Comparison of ENCODE assay signal across 8 mouse cellular contexts in genomic region chr19:5963883-5964562, GRCm38 (mm10). TPM values are rescaled to one million over a fixed set of nuclear protein-coding genes. Genes with fewer than 3 reads are reported as not detected.
DNase-seq lines count a peak whose midpoint lies in the region; ATAC-seq and TF ChIP-seq lines count a peak whose summit lies in the region.

Pola2 (minus strand) TSS chr19:5964202.

- H3K4me1 ChIP-seq in hindbrain, embryonic 15.5 days (replicated peaks): peaks cover 20% of the 10 kb centered on the region

- TF ChIP-seq CTCF in Patski (IDR thresholded peaks at IDR 0.05): no peak

- in situ Hi-C loops in Patski (cut with MboI; ENCODE audit: low pct_unique_long_range_greater_than_20kb): loop anchor here (5.0 to 10.0 kb wide), 4 partner anchors 42 to 371 kb away; partner anchors contain the start of genes Capn1, Cdc42ep2, Men1 and Snx15

- POLR2A ChIA-PET in Patski (lab: Charles Lee): interaction anchor here (0.6 to 2.5 kb wide), 8 partner anchors 8 to 167 kb away, joined by 3 to 12 read pairs (median 4); partner anchors contain the start of genes Capn1 and Syvn1

- DNase-seq in Patski (ENCODE audit: low read depth, low spot score): no peak
- peak; percentile 91 to 92 for DNase-seq in cerebellum, postnatal 14 days
- DNase-seq in frontal cortex, postnatal 36 days (ENCODE audit: low spot score in 2 of 2): peak; percentile 85 to 91
- peak; percentile 66 for DNase-seq in left cerebral cortex, adult 11 months (ENCODE audit: low spot score)
- DNase-seq in lung, postnatal 4 days: peak; percentile 92
- peak; percentile 75 for DNase-seq in retina, postnatal 7 days (ENCODE audit: low read depth, low spot score)
- peak; percentile 81 for DNase-seq in urinary bladder, adult 2 months (ENCODE audit: low spot score)

- peak within 1 kb of the TSS; percentile 52 for H3K9ac ChIP-seq in hindbrain, embryonic 15.5 days

- H3K27ac ChIP-seq in hindbrain, embryonic 15.5 days (replicated peaks): peak within 1 kb of the TSS; percentile 68

- no peaks in the 10 kb centered on the region for H3K9me3 ChIP-seq in hindbrain, embryonic 15.5 days

- CTCF ChIA-PET in Patski (lab: Charles Lee): interaction anchor here (1.1 to 6.0 kb wide), 8 partner anchors 31 to 163 kb away, joined by 3 to 46 read pairs (median 8); partner anchors contain the start of genes Capn1, Cdc42ep2 and Syvn1

- under 1% methylated on average over 50 of the region's 50 CpGs for WGBS in hindbrain, embryonic 15.5 days

- no peaks in the 10 kb centered on the region for H3K27me3 ChIP-seq in Patski
- no peaks in the 10 kb centered on the region for H3K27me3 ChIP-seq in hindbrain, embryonic 15.5 days

- no peaks in the 10 kb centered on the region for H3K36me3 ChIP-seq in hindbrain, embryonic 15.5 days

- H3K4me2 ChIP-seq in hindbrain, embryonic 15.5 days: peak within 1 kb of the TSS; percentile 81

- peak within 1 kb of the TSS; percentile 53 for H3K4me3 ChIP-seq in hindbrain, embryonic 15.5 days

- no peak for ATAC-seq in Patski
- ATAC-seq in hindbrain, embryonic 15.5 days (ENCODE audit: low FRiP score, low read depth): peak; percentile 94

RNA-seq across cellular contexts. Expression of gene Pola2, which starts in this region (rescaled TPM):
- polyA plus RNA-seq in Patski (2021): 24.0 TPM
- 26.7 and 28.1 TPM in 2 replicates for polyA plus RNA-seq in hindbrain, embryonic 15.5 days (2015; fragmentation: Nextera tagmentation; extraction: Ambion mirVana)
- 32.8 and 41.0 TPM in 2 replicates for polyA plus RNA-seq in urinary bladder, adult 2 months (2012; rRNA removed)
